Mouse (Mus musculus): Measurements from ENCODE around the gene Cdca7. TPM values are rescaled to one million over a fixed set of nuclear protein-coding genes. Genes with fewer than 3 reads are reported as not detected.

Gene Cdca7
- polyA plus RNA-seq, 1 experiment from 2014 or later, result 38.8 TPM

- peak overlapping the region; percentile 92 for H3K27ac ChIP-seq (ENCODE audit: low read length)
- peak overlapping the region; percentile 86 for H3K9ac ChIP-seq (ENCODE audit: low read depth, low read length)
Observed at GRCm38 (mm10) chr2:72477221-72477620, 1.3 kb downstream of the Cdca7 start.

GRCm38 (mm10) chr2:72478176-72478575 is 2.2 kb downstream of the Cdca7 start:
- WGBS (ENCODE audit: insufficient replicate concordance), result 73% methylated on average over 4 of the region's 4 CpGs
- H3K4me2 ChIP-seq (ENCODE audit: low read depth, low read length), result peak overlapping the region; percentile 93
- no peak overlapping the region for H3K9ac ChIP-seq (ENCODE audit: low read depth, low read length)
- peak overlapping the region; percentile 89 for H3K4me3 ChIP-seq (ENCODE audit: low read depth, low read length)
- ATAC-seq (ENCODE audit: low read depth), result no peak
- H3K27ac ChIP-seq (ENCODE audit: low read length), result no peak overlapping the region
- peaks cover 32% of the 10 kb centered on the region for H3K4me1 ChIP-seq (ENCODE audit: control insufficient read depth, low read depth, low read length)
- no peaks in the 10 kb centered on the region for H3K9me3 ChIP-seq (replicated peaks; ENCODE audit: control insufficient read depth, low read length)
- H3K36me3 ChIP-seq (ENCODE audit: control insufficient read depth, insufficient read depth), result peaks cover 20% of the 10 kb centered on the region
- no peaks in the 10 kb centered on the region for H3K27me3 ChIP-seq (ENCODE audit: control insufficient read depth, insufficient read depth, low read depth, low read length)

More at GRCm38 (mm10) chr2:72477221-72477620, 1.3 kb downstream of the Cdca7 start:
- WGBS (ENCODE audit: insufficient replicate concordance), result 2% methylated on average over 11 of the region's 11 CpGs
- Histone ChIP-seq H3K9me3 (replicated peaks; ENCODE audit: control insufficient read depth, low read length) (no peaks in the 10 kb centered on the region), H3K4me2 (ENCODE audit: low read depth, low read length) (peak overlapping the region; percentile 93), H3K36me3 (ENCODE audit: control insufficient read depth, insufficient read depth) (peaks cover 11% of the 10 kb centered on the region), H3K27me3 (ENCODE audit: control insufficient read depth, insufficient read depth, low read depth, low read length) (no peaks in the 10 kb centered on the region), H3K4me3 (ENCODE audit: low read depth, low read length) (peak overlapping the region; percentile 89), H3K4me1 (ENCODE audit: control insufficient read depth, low read depth, low read length) (peaks cover 32% of the 10 kb centered on the region)
- no peak for ATAC-seq (ENCODE audit: low read depth)

- H3K9me3 ChIP-seq (replicated peaks; ENCODE audit: control insufficient read depth, low read length), result no peaks in the 10 kb centered on the region
- no peak for ATAC-seq (ENCODE audit: low read depth)
- peaks cover 27% of the 10 kb centered on the region for H3K36me3 ChIP-seq (ENCODE audit: control insufficient read depth, insufficient read depth)
- no peak overlapping the region for H3K27ac ChIP-seq (ENCODE audit: low read length)
- H3K27me3 ChIP-seq (ENCODE audit: control insufficient read depth, insufficient read depth, low read depth, low read length), result no peaks in the 10 kb centered on the region
- H3K9ac ChIP-seq (ENCODE audit: low read depth, low read length), result no peak overlapping the region
- peaks cover 31% of the 10 kb centered on the region for H3K4me1 ChIP-seq (ENCODE audit: control insufficient read depth, low read depth, low read length)
- peak overlapping the region; percentile 93 for H3K4me2 ChIP-seq (ENCODE audit: low read depth, low read length)
- no peak overlapping the region for H3K4me3 ChIP-seq (ENCODE audit: low read depth, low read length)
- 77% methylated on average over 13 of the region's 13 CpGs for WGBS (ENCODE audit: insufficient replicate concordance)
Observed at GRCm38 (mm10) chr2:72478921-72479320, 3.0 kb downstream of the Cdca7 start.

GRCm38 (mm10) chr2:72479818-72480217 is 3.9 kb downstream of the Cdca7 start:
- H3K36me3 ChIP-seq (ENCODE audit: control insufficient read depth, insufficient read depth), result peaks cover 36% of the 10 kb centered on the region
- H3K9ac ChIP-seq (ENCODE audit: low read depth, low read length), result no peak overlapping the region
- WGBS (ENCODE audit: insufficient replicate concordance), result 61% methylated on average over 9 of the region's 9 CpGs
- H3K4me2 ChIP-seq (ENCODE audit: low read depth, low read length), result peak overlapping the region; percentile 8; the same call in 1 of the 2 replicates
- H3K9me3 ChIP-seq (replicated peaks; ENCODE audit: control insufficient read depth, low read length), result no peaks in the 10 kb centered on the region
- no peak overlapping the region for H3K4me3 ChIP-seq (ENCODE audit: low read depth, low read length)
- no peaks in the 10 kb centered on the region for H3K27me3 ChIP-seq (ENCODE audit: control insufficient read depth, insufficient read depth, low read depth, low read length)
- H3K4me1 ChIP-seq (ENCODE audit: control insufficient read depth, low read depth, low read length), result peaks cover 24% of the 10 kb centered on the region
- H3K27ac ChIP-seq (ENCODE audit: low read length), result no peak overlapping the region
- ATAC-seq (ENCODE audit: low read depth), result no peak

DNA sequence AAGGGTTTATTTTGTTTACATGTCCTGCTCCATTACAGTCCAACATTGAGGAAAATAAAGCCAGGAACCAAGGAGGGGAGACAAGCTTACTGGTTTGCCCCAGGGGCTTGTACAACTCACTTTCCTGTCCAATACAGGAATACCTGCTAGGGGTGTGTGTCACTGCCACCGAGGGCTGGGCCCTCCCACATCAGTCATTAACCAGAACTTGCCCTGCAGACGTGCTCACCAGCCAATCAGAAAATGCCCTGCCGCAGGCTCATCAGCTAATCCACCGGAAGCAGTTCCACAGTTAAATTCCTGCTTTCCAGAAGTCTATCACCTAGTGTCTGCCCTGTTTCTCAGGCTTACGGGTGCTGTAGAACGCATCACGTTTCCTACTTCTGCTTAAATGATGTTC is 15.7 kb downstream of the Cdca7 start:
- no peaks in the 10 kb centered on the region for H3K9me3 ChIP-seq (replicated peaks; ENCODE audit: control insufficient read depth, low read length)
- no peak overlapping the region for H3K27ac ChIP-seq (ENCODE audit: low read length)
- no peak for ATAC-seq (ENCODE audit: low read depth)
- H3K9ac ChIP-seq (ENCODE audit: low read depth, low read length), result no peak overlapping the region
- H3K4me1 ChIP-seq (ENCODE audit: control insufficient read depth, low read depth, low read length), result no peaks in the 10 kb centered on the region
- WGBS (ENCODE audit: insufficient replicate concordance), result 47% methylated on average over 7 of the region's 7 CpGs
- H3K36me3 ChIP-seq (ENCODE audit: control insufficient read depth, insufficient read depth), result peaks cover 3% of the 10 kb centered on the region; the same call in 1 of the 2 replicates
- H3K4me3 ChIP-seq (ENCODE audit: low read depth, low read length), result no peak overlapping the region
- H3K4me2 ChIP-seq (ENCODE audit: low read depth, low read length), result no peak overlapping the region
- no peaks in the 10 kb centered on the region for H3K27me3 ChIP-seq (ENCODE audit: control insufficient read depth, insufficient read depth, low read depth, low read length)

GRCm38 (mm10) chr2:72493039-72493438 is 17.1 kb downstream of the Cdca7 start:
- Histone ChIP-seq H3K9me3 (replicated peaks; ENCODE audit: control insufficient read depth, low read length) (no peaks in the 10 kb centered on the region), H3K4me1 (ENCODE audit: control insufficient read depth, low read depth, low read length) (no peaks in the 10 kb centered on the region), H3K4me3 (ENCODE audit: low read depth, low read length) (0 out of 2 replicates have a peak overlapping the region, but pooled peaks have one; percentile 1), H3K4me2 (ENCODE audit: low read depth, low read length) (peak overlapping the region; percentile 26; the same call in 1 of the 2 replicates), H3K36me3 (ENCODE audit: control insufficient read depth, insufficient read depth) (no peaks in the 10 kb centered on the region), H3K27me3 (ENCODE audit: control insufficient read depth, insufficient read depth, low read depth, low read length) (no peaks in the 10 kb centered on the region), H3K9ac (ENCODE audit: low read depth, low read length) (no peak overlapping the region), H3K27ac (ENCODE audit: low read length) (no peak overlapping the region)
- 15% methylated on average over 14 of the region's 14 CpGs for WGBS (ENCODE audit: insufficient replicate concordance)
- ATAC-seq (ENCODE audit: low read depth), result no peak

DNA sequence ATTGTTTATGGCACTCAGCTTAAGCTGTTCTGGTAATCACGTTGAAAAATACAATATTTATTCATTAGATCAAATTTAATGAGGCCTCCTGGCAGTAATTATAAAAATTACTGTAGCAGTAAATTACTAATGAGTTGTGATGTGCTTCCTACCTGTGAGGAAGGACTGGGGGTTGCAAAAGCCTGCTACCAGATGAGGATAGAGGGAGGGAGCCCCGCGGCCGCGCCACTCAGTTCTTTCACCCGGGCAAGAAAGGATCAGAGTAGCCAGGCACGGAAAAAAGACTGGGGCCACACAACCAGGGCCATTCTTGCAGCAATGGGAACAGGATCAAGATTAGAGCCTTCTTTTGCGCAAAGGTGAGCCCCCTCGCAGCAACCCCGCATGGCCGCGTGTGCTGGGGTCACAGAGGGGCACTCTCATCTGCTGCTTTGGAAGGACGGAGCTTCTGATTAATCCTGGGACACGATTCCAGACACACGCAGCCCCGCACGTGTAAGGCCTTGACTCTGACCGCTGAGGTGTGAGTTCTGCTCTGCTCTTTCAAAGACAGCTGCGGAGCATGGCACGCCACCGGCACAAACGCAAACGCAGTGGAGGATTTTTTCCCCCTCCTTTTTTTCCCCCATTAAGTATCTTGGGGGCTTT is 23.2 kb downstream of the Cdca7 start:
- 11% methylated on average over 23 of the region's 23 CpGs for WGBS (ENCODE audit: insufficient replicate concordance)
- H3K27ac ChIP-seq (ENCODE audit: low read length), result no peak overlapping the region
- H3K9ac ChIP-seq (ENCODE audit: low read depth, low read length), result no peak overlapping the region
- H3K36me3 ChIP-seq (ENCODE audit: control insufficient read depth, insufficient read depth), result no peaks in the 10 kb centered on the region
- H3K4me2 ChIP-seq (ENCODE audit: low read depth, low read length), result no peak overlapping the region
- no peaks in the 10 kb centered on the region for H3K9me3 ChIP-seq (replicated peaks; ENCODE audit: control insufficient read depth, low read length)
- H3K4me3 ChIP-seq (ENCODE audit: low read depth, low read length), result no peak overlapping the region
- ATAC-seq (ENCODE audit: low read depth), result no peak
- H3K27me3 ChIP-seq (ENCODE audit: control insufficient read depth, insufficient read depth, low read depth, low read length), result peaks cover 12% of the 10 kb centered on the region
- H3K4me1 ChIP-seq (ENCODE audit: control insufficient read depth, low read depth, low read length), result no peaks in the 10 kb centered on the region

GRCm38 (mm10) chr2:72499782-72500411 is 23.9 kb downstream of the Cdca7 start:
- Histone ChIP-seq H3K9me3 (replicated peaks; ENCODE audit: control insufficient read depth, low read length) (no peaks in the 10 kb centered on the region), H3K4me3 (ENCODE audit: low read depth, low read length) (no peak overlapping the region), H3K27ac (ENCODE audit: low read length) (no peak overlapping the region), H3K9ac (ENCODE audit: low read depth, low read length) (no peak overlapping the region), H3K4me1 (ENCODE audit: control insufficient read depth, low read depth, low read length) (no peaks in the 10 kb centered on the region), H3K4me2 (ENCODE audit: low read depth, low read length) (no peak overlapping the region), H3K27me3 (ENCODE audit: control insufficient read depth, insufficient read depth, low read depth, low read length) (peaks cover 12% of the 10 kb centered on the region), H3K36me3 (ENCODE audit: control insufficient read depth, insufficient read depth) (no peaks in the 10 kb centered on the region)
- no peak for ATAC-seq (ENCODE audit: low read depth)
- WGBS (ENCODE audit: insufficient replicate concordance), result 37% methylated on average over 8 of the region's 8 CpGs
